Mouse (Mus musculus) midbrain, postnatal 0 days (tissue): ENCODE results near the gene Rnf19b. TPM values are rescaled to one million over a fixed set of nuclear protein-coding genes. Genes with fewer than 3 reads are reported as not detected.
A peak's percentile ranks its signal among the peaks of the same experiment; 100 is the strongest.

ENCODE experiments used
- ATAC-seq: fragments of 200-750 bp; cut with Nextera tagmentation; 2 replicates; pipeline ENCODE4 v1.8.0; 2017; ENCODE audit warnings: moderate number of reproducible peaks, mild to moderate bottlenecking, moderate TSS enrichment, moderate library complexity; ENCODE audit not compliant: low FRiP score
- DNase-seq: peaks from one replicate; pipeline ENCODE4 v3.0.0-alpha.2; 2015; ENCODE audit warnings: low spot score
- H3K27ac ChIP-seq: fragments of 300-500 bp; sonication (generic); 2 replicates; pipeline ENCODE4 v1.5.1; 2014; ENCODE audit warnings: low read depth, mild to moderate bottlenecking, low read length, mixed read lengths
- H3K27me3 ChIP-seq: fragments of 300-500 bp; sonication (generic); 2 replicates; pipeline ENCODE4 v1.6.1; 2014; ENCODE audit warnings: low read length, control low read depth, mixed read lengths; ENCODE audit not compliant: insufficient read depth
- H3K36me3 ChIP-seq: fragments of 300-500 bp; sonication (generic); 2 replicates; pipeline ENCODE4 v1.6.1; 2014; ENCODE audit warnings: low read length, control low read depth, mixed read lengths; ENCODE audit not compliant: insufficient read depth
- H3K4me1 ChIP-seq: fragments of 300-500 bp; sonication (generic); 2 replicates; pipeline ENCODE4 v1.6.1; 2014; ENCODE audit warnings: mild to moderate bottlenecking, control low read depth, antibody characterized with exemption, low read length, mixed read lengths; ENCODE audit not compliant: insufficient read depth
- H3K4me2 ChIP-seq: fragments of 300-500 bp; sonication (generic); 2 replicates; pipeline ENCODE4 v1.6.1; 2014; ENCODE audit warnings: low read depth, mild to moderate bottlenecking, low read length, mixed read lengths; ENCODE audit not compliant: poor library complexity, severe bottlenecking
- H3K4me3 ChIP-seq: fragments of 300-500 bp; sonication (generic); 2 replicates; pipeline ENCODE4 v1.5.1; 2014; ENCODE audit warnings: low read depth, mild to moderate bottlenecking, low read length, moderate library complexity
- H3K9ac ChIP-seq: fragments of 300-500 bp; sonication (generic); replicated peaks from 2 replicates; pipeline ENCODE4 v1.6.1; 2014; ENCODE audit warnings: mild to moderate bottlenecking, low read length, moderate library complexity, mixed read lengths; ENCODE audit not compliant: poor library complexity, severe bottlenecking
- H3K9me3 ChIP-seq: fragments of 300-500 bp; sonication (generic); 2 replicates; pipeline ENCODE4 v1.6.1; 2016; ENCODE audit warnings: low read length, control low read depth
- CTCF ChIP-seq: IDR thresholded peaks from 2 replicates; pipeline ENCODE4 v1.5.1; 2016; ENCODE audit warnings: antibody characterized with exemption, mild to moderate bottlenecking
- WGBS: fragments of 180-500 bp; shearing (Covaris S2); extraction: QIAGEN DNeasy Blood & Tissue Kit; methylation state at CpG from one replicate; pipeline ENCODE4 v1.1.7; 2014; 5-methylcytosine and 5-hydroxymethylcytosine counted together
- polyA plus RNA-seq: library from polyadenylated mRNA; unstranded; fragments of >200 nt; fragmentation: Nextera tagmentation; extraction: Ambion mirVana; gene quantifications from 2 replicates; pipeline ENCODE4 v1.2.1, GENCODE M21; 2015
- total RNA-seq: library from RNA; depleted of rRNA; stranded (reverse); fragments of >200 nt; gene quantifications from 2 replicates; pipeline ENCODE4 v1.2.3, GENCODE M21; 2014

Gene Rnf19b
- total and polyA plus RNA-seq, 2 experiments from 2014 or later: 40.2 to 160 TPM

DNA sequence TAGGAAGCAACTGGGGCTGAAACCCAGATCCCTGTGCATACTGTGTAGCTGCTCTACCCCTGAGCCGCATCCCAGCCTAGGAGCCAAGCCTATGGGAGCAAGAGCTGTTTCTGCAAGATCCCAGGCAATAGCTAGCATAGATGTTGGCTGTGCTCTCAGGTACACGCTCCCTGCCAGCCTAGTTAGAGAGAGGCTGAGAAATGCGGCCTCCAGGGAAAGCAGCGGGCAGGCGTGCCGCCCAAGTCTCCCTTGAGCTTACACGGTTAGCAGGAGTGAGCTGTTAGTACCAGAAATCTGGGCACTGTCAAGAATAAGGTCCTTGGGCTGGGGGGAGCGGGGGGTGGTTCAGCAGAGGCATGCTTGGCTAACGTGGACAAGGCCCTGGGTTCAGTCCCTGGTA lies 26.8 kb downstream of the Rnf19b start:
- H3K27me3 ChIP-seq: no peaks in the 10 kb centered on the region
- WGBS: 90% methylated on average over 9 of the region's 9 CpGs
- no peaks in the 10 kb centered on the region for H3K4me1 ChIP-seq
- DNase-seq (no peak), ATAC-seq (no peak)
- H3K36me3 ChIP-seq: peaks cover 39% of the 10 kb centered on the region
- no peak overlapping the region for H3K27ac ChIP-seq
- no peaks in the 10 kb centered on the region for H3K9me3 ChIP-seq
- no peak overlapping the region for H3K4me2 ChIP-seq
- no peak overlapping the region for H3K4me3 ChIP-seq
- no peak for TF ChIP-seq CTCF
- H3K9ac ChIP-seq: 0 out of 2 replicates have a peak overlapping the region, but pooled peaks have one; percentile 8

DNA sequence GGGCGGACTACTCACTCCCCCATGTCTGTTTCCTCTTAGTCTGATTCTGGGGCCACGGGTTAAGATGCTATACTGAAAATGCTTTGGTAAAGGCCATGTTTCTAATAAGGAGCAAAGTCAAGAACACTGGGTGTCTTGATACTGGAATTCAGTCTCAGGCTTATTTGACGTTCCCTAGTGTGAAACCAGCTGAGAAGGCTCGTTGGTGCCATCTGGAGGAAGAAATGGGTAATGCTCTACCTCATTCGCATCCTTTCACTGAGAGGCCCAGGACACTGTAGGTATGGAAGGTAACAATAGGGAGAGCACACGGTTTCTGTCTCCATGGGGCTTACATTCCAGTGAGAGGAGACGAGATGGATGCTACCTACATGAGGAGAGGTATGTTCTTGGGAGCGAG lies 28.0 kb downstream of the Rnf19b start:
- Histone ChIP-seq H3K9me3 (no peaks in the 10 kb centered on the region), H3K4me3 (no peak overlapping the region), H3K4me2 (no peak overlapping the region), H3K27ac (no peak overlapping the region), H3K36me3 (peaks cover 27% of the 10 kb centered on the region), H3K27me3 (no peaks in the 10 kb centered on the region), H3K4me1 (no peaks in the 10 kb centered on the region), H3K9ac (no peak overlapping the region)
- DNase-seq: peak; percentile 82
- ATAC-seq: no peak
- 29% methylated on average over 8 of the region's 8 CpGs for WGBS
- TF ChIP-seq CTCF: peak; percentile 98

DNA sequence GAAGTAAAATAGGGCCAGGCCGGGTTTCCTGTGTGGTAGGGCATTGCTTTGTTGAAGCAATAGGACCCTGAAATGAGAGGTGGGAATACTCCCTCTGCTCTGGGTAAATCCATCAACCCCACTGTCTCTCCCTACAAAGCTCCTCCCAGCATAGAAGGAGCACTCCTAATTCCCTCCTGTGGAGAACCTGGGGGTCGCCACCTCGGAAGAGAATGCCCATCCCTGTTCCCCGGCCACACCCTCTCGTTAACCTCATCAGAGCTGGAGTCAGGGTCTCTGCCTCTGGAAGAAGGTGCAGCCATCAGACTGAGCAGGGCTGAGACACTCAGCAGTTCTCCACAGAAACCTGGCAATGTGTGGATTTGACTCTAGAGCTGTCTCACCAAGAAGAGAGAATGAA lies 29.8 kb downstream of the Rnf19b start:
- DNase-seq: no peak
- no peak overlapping the region for H3K4me2 ChIP-seq
- no peak overlapping the region for H3K9ac ChIP-seq
- H3K9me3 ChIP-seq: no peaks in the 10 kb centered on the region
- no peak overlapping the region for H3K4me3 ChIP-seq
- no peak overlapping the region for H3K27ac ChIP-seq
- ATAC-seq: no peak
- peaks cover 17% of the 10 kb centered on the region for H3K36me3 ChIP-seq
- 64% methylated on average over 5 of the region's 5 CpGs for WGBS
- no peaks in the 10 kb centered on the region for H3K27me3 ChIP-seq
- H3K4me1 ChIP-seq: no peaks in the 10 kb centered on the region
- no peak for TF ChIP-seq CTCF

DNA sequence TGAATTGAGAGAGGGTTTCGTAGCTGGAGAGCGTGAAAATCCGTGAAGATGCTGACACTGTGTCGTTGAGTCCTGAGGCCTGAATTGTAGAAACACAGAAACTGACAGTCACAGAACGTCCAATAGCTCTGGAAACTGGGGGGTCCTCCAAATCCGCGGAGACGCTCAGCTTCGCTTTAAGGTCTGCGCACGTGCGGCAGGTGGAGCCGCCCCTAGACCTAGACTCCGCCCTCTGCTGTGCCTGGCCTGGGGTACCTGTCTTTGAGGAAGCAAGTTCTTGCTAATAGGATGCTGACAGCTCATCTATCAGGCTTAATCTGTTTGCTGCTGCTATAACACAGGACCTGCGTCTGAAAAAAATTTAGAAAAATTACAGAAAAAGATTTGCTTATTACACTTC lies 37.2 kb downstream of the Rnf19b start:
- no peak for TF ChIP-seq CTCF
- 37% methylated on average over 15 of the region's 15 CpGs for WGBS
- DNase-seq: no peak
- H3K9ac ChIP-seq: no peak overlapping the region
- H3K27me3 ChIP-seq: no peaks in the 10 kb centered on the region
- no peak for ATAC-seq
- H3K4me3 ChIP-seq: no peak overlapping the region
- H3K9me3 ChIP-seq: no peaks in the 10 kb centered on the region
- no peaks in the 10 kb centered on the region for H3K4me1 ChIP-seq
- no peak overlapping the region for H3K4me2 ChIP-seq
- H3K27ac ChIP-seq: no peak overlapping the region
- no peaks in the 10 kb centered on the region for H3K36me3 ChIP-seq

DNA sequence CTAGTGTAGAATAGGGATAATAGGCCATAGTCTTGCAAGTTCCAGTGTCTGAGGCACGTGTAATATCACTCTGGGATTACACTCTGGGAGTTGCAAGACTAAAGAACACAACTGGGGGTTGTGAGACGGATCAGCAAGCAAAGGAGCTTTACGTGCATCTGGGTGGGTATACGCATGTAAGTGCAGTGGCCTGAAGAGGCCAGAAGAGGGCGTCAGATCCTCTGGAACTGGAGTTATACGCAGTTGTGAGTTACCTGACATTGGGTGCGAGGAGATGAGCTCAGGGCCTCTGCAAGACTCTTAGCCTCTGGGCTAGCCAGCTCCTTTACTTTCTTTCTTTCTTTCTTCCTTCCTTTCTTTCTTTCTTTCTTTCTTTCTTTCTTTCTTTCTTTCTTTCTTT lies 38.9 kb downstream of the Rnf19b start:
- ATAC-seq (no peak), DNase-seq (no peak)
- Histone ChIP-seq H3K4me1 (no peaks in the 10 kb centered on the region), H3K9ac (no peak overlapping the region), H3K36me3 (no peaks in the 10 kb centered on the region), H3K4me2 (no peak overlapping the region), H3K4me3 (no peak overlapping the region), H3K27ac (no peak overlapping the region), H3K9me3 (no peaks in the 10 kb centered on the region), H3K27me3 (no peaks in the 10 kb centered on the region)
- 0 out of 2 replicates have a peak, but pooled peaks have one; percentile 9 for TF ChIP-seq CTCF
- WGBS: 77% methylated on average over 7 of the region's 7 CpGs

DNA sequence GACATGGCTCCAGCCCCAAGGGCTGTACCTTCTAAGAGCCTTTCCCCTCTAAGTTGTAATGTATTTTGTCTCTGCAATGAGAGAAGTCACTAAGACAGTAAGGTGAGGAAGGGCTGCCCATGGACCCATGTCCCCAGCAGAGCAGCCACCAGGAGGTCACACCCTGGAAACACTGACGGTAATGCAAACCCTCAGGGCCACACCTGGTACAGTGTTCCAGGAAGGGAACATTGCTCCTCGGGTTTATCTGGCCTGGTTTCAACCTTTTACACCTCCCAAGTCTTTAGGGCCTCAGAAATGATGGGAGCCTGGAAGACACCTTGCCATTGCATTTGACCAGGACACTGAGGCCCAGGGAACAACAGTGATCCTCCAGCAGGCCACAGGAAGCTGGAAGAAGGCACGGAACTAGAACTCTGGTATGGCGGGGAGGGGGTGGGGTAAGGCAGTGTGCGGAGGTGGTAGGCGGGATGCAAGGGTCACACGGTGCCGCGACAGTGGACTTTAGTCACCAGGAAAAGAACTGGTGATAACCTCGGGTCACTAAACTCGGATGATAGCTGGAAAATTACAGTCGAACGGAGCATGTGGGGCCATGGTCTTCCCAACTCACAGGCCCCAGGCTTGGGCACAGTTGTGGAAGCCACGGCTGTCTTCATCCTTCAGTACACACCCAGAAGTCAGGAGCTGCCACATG lies 44.2 kb downstream of the Rnf19b start:
- no peak overlapping the region for H3K4me2 ChIP-seq
- no peak overlapping the region for H3K9ac ChIP-seq
- WGBS: 85% methylated on average over 14 of the region's 14 CpGs
- H3K27me3 ChIP-seq: peaks cover 28% of the 10 kb centered on the region
- H3K4me1 ChIP-seq: no peaks in the 10 kb centered on the region
- H3K36me3 ChIP-seq: no peaks in the 10 kb centered on the region
- DNase-seq (no peak), ATAC-seq (no peak)
- no peak for TF ChIP-seq CTCF
- H3K9me3 ChIP-seq: no peaks in the 10 kb centered on the region
- H3K27ac ChIP-seq: no peak overlapping the region
- H3K4me3 ChIP-seq: no peak overlapping the region
